Mouse (Mus musculus): ENCODE measurements around the gene 1110004F10Rik. TPM values are rescaled to one million over a fixed set of nuclear protein-coding genes. Genes with fewer than 3 reads are reported as not detected.

1110004F10Rik gene
- total RNA-seq, 4 experiments from 2014 or later, result 96.1 to 110 (median 105) TPM

GRCm38 (mm10) chr7:116137149-116137548, 98.0 kb downstream of the 1110004F10Rik start:
- DNase-seq (ENCODE audit: low spot score in 2 of 2), result no peak

GRCm38 (mm10) chr7:116137671-116138070, 98.5 kb downstream of the 1110004F10Rik start:
- DNase-seq (ENCODE audit: low spot score in 2 of 2), result no peak

- no peak for DNase-seq (ENCODE audit: low spot score in 2 of 2)
These were observed 105.8 kb downstream of the 1110004F10Rik start for GRCm38 (mm10) chr7:116145030-116145429.

- no peak for DNase-seq (ENCODE audit: low spot score in 2 of 2)
These were observed 107.9 kb downstream of the 1110004F10Rik start for GRCm38 (mm10) chr7:116147114-116147513.

GRCm38 (mm10) chr7:116149568-116149967, 110.4 kb downstream of the 1110004F10Rik start:
- no peak for DNase-seq (ENCODE audit: low spot score in 2 of 2)

GRCm38 (mm10) chr7:116153781-116154368, 114.7 kb downstream of the 1110004F10Rik start:
- no peak for DNase-seq (ENCODE audit: low spot score in 2 of 2)

Other genes starting within 250 kb of the 1110004F10Rik start
- gene Sox6, start 601 bp upstream of the 1110004F10Rik start, total RNA-seq (2022), result 10 to 100 TPM; 26.5 to 36.8 (median 31.9) TPM
- 1 to 10 TPM; 2.7 to 3.7 (median 3.2) TPM for gene Gm4353, start 45.2 kb downstream of the 1110004F10Rik start, total RNA-seq (2022)

Measured in left cerebral cortex, adult 8-10 months (tissue).